Mouse (Mus musculus) stomach, embryonic 16.5 days (tissue): ENCODE measurements around the gene Myo1h. TPM values are rescaled to one million over a fixed set of nuclear protein-coding genes. Genes with fewer than 3 reads are reported as not detected.

Experiments
- ATAC-seq: fragments of 200-750 bp; cut with Nextera tagmentation; 2 replicates; pipeline ENCODE4 v1.8.0; 2017; ENCODE audit warnings: moderate number of reproducible peaks, moderate TSS enrichment; ENCODE audit not compliant: insufficient read depth, low FRiP score
- H3K27ac ChIP-seq: fragments of 300-500 bp; sonication (generic); 2 replicates; pipeline ENCODE4 v1.5.1; 2014; ENCODE audit warnings: low read length
- H3K27me3 ChIP-seq: fragments of 300-500 bp; sonication (generic); 2 replicates; pipeline ENCODE4 v1.6.1; 2014; ENCODE audit warnings: low read length, control low read depth, mixed read lengths; ENCODE audit not compliant: control insufficient read depth, insufficient read depth
- H3K36me3 ChIP-seq: fragments of 300-500 bp; sonication (generic); 2 replicates; pipeline ENCODE4 v1.6.1; 2014; ENCODE audit warnings: low read length; ENCODE audit not compliant: control insufficient read depth, insufficient read depth
- H3K4me1 ChIP-seq: fragments of 300-500 bp; sonication (generic); 2 replicates; pipeline ENCODE4 v1.6.1; 2014; ENCODE audit warnings: low read length, control low read depth, mixed read lengths; ENCODE audit not compliant: control insufficient read depth, insufficient read depth
- H3K4me2 ChIP-seq: fragments of 300-500 bp; sonication (generic); 2 replicates; pipeline ENCODE4 v1.6.1; 2014; ENCODE audit warnings: low read depth, low read length, mixed read lengths
- H3K4me3 ChIP-seq: fragments of 300-500 bp; sonication (generic); replicated peaks from 2 replicates; pipeline ENCODE4 v1.5.1; 2014; ENCODE audit warnings: mild to moderate bottlenecking, low read length
- H3K9ac ChIP-seq: fragments of 300-500 bp; sonication (generic); 2 replicates; pipeline ENCODE4 v1.6.1; 2014; ENCODE audit warnings: low read length
- H3K9me3 ChIP-seq: fragments of 300-500 bp; sonication (generic); replicated peaks from 2 replicates; pipeline ENCODE4 v1.6.1; 2016; ENCODE audit warnings: low read length, control low read depth; ENCODE audit not compliant: control insufficient read depth
- WGBS: fragments of 180-500 bp; shearing (Covaris S2); extraction: QIAGEN DNeasy Blood & Tissue Kit; methylation state at CpG from one replicate; pipeline ENCODE4 v1.1.7; 2014; 5-methylcytosine and 5-hydroxymethylcytosine counted together
- polyA plus RNA-seq: library from polyadenylated mRNA; unstranded; fragments of >200 nt; fragmentation: Nextera tagmentation; extraction: Ambion mirVana; gene quantifications from 2 replicates; pipeline ENCODE4 v1.2.1, GENCODE M21; 2015

Gene Myo1h
- polyA plus RNA-seq = 6.0 and 7.5 TPM in 2 replicates

GRCm38 (mm10) chr5:114288874-114289273, at the start of gene Myo1h:
Gene Myo1h (plus strand): TSS chr5:114289166.
- 33% methylated on average over 13 of the region's 13 CpGs for WGBS
- H3K27ac ChIP-seq = no peak within 1 kb of the TSS
- no peak for ATAC-seq

GRCm38 (mm10) chr5:114239737-114240136, 49.2 kb upstream of the Myo1h start:
- Histone ChIP-seq H3K4me3 (no peak overlapping the region), H3K36me3 (no peaks in the 10 kb centered on the region), H3K4me1 (no peaks in the 10 kb centered on the region), H3K27ac (no peak overlapping the region), H3K27me3 (no peaks in the 10 kb centered on the region), H3K4me2 (no peak overlapping the region), H3K9me3 (no peaks in the 10 kb centered on the region), H3K9ac (no peak overlapping the region)
- 49% methylated on average over 14 of the region's 14 CpGs for WGBS
- no peak for ATAC-seq

More at GRCm38 (mm10) chr5:114288874-114289273, at the start of gene Myo1h:
- Histone ChIP-seq H3K4me1 (no peaks in the 10 kb centered on the region), H3K4me2 (no peak within 1 kb of the TSS), H3K9me3 (no peaks in the 10 kb centered on the region), H3K9ac (no peak within 1 kb of the TSS), H3K4me3 (no peak within 1 kb of the TSS), H3K36me3 (no peaks in the 10 kb centered on the region), H3K27me3 (no peaks in the 10 kb centered on the region)

GRCm38 (mm10) chr5:114246465-114246864, 42.5 kb upstream of the Myo1h start:
- WGBS = 72% methylated on average over 7 of the region's 7 CpGs

GRCm38 (mm10) chr5:114248174-114248589, 40.8 kb upstream of the Myo1h start:
- H3K27ac ChIP-seq = no peak overlapping the region
- H3K4me1 ChIP-seq = 0 out of 2 replicates have a peak, but pooled peaks cover 3% of the 10 kb centered on the region
- peak overlapping the region; percentile 45 for H3K4me2 ChIP-seq
- H3K9me3 ChIP-seq = no peaks in the 10 kb centered on the region
- peak; percentile 52; the same call in 1 of the 2 replicates for ATAC-seq
- H3K36me3 ChIP-seq = no peaks in the 10 kb centered on the region
- no peak overlapping the region for H3K4me3 ChIP-seq
- H3K27me3 ChIP-seq = no peaks in the 10 kb centered on the region
- WGBS = 17% methylated on average over 14 of the region's 14 CpGs
- peak overlapping the region; percentile 54 for H3K9ac ChIP-seq

More at GRCm38 (mm10) chr5:114246465-114246864, 42.5 kb upstream of the Myo1h start:
- H3K4me2 ChIP-seq = no peak overlapping the region
- 0 out of 2 replicates have a peak, but pooled peaks cover 3% of the 10 kb centered on the region for H3K4me1 ChIP-seq
- no peaks in the 10 kb centered on the region for H3K9me3 ChIP-seq
- H3K36me3 ChIP-seq = no peaks in the 10 kb centered on the region
- ATAC-seq = no peak
- no peak overlapping the region for H3K4me3 ChIP-seq
- no peak overlapping the region for H3K9ac ChIP-seq
- no peak overlapping the region for H3K27ac ChIP-seq
- H3K27me3 ChIP-seq = no peaks in the 10 kb centered on the region

GRCm38 (mm10) chr5:114259495-114259894, 29.5 kb upstream of the Myo1h start:
- ATAC-seq = no peak
- Histone ChIP-seq H3K4me3 (no peak overlapping the region), H3K9me3 (no peaks in the 10 kb centered on the region), H3K9ac (no peak overlapping the region), H3K4me1 (no peaks in the 10 kb centered on the region), H3K27ac (no peak overlapping the region), H3K36me3 (no peaks in the 10 kb centered on the region), H3K4me2 (no peak overlapping the region), H3K27me3 (no peaks in the 10 kb centered on the region; the same call in 1 of the 2 replicates)
- 61% methylated on average over 10 of the region's 10 CpGs for WGBS

GRCm38 (mm10) chr5:114261494-114261893, 27.5 kb upstream of the Myo1h start:
- Histone ChIP-seq H3K9ac (no peak overlapping the region), H3K9me3 (no peaks in the 10 kb centered on the region), H3K27me3 (no peaks in the 10 kb centered on the region; the same call in 1 of the 2 replicates), H3K4me3 (no peak overlapping the region), H3K4me1 (no peaks in the 10 kb centered on the region), H3K36me3 (no peaks in the 10 kb centered on the region), H3K27ac (no peak overlapping the region), H3K4me2 (no peak overlapping the region)
- ATAC-seq = no peak

- WGBS = 77% methylated on average over 8 of the region's 8 CpGs
- no peaks in the 10 kb centered on the region for H3K36me3 ChIP-seq
- no peaks in the 10 kb centered on the region; the same call in 1 of the 2 replicates for H3K27me3 ChIP-seq
- H3K9me3 ChIP-seq = no peaks in the 10 kb centered on the region
- peaks cover 5% of the 10 kb centered on the region for H3K4me1 ChIP-seq
- no peak overlapping the region for H3K4me2 ChIP-seq
- ATAC-seq = no peak
- no peak overlapping the region for H3K27ac ChIP-seq
- H3K4me3 ChIP-seq = no peak overlapping the region
- no peak overlapping the region for H3K9ac ChIP-seq
Measured at GRCm38 (mm10) chr5:114264030-114264459, 24.9 kb upstream of the Myo1h start.

GRCm38 (mm10) chr5:114264791-114265190, 24.2 kb upstream of the Myo1h start:
- no peak overlapping the region for H3K27ac ChIP-seq
- no peak overlapping the region for H3K4me2 ChIP-seq
- peaks cover 5% of the 10 kb centered on the region for H3K4me1 ChIP-seq
- no peaks in the 10 kb centered on the region for H3K36me3 ChIP-seq
- H3K4me3 ChIP-seq = no peak overlapping the region
- no peak overlapping the region for H3K9ac ChIP-seq
- WGBS = 84% methylated on average over 8 of the region's 8 CpGs
- no peaks in the 10 kb centered on the region for H3K9me3 ChIP-seq
- ATAC-seq = no peak
- H3K27me3 ChIP-seq = no peaks in the 10 kb centered on the region; the same call in 1 of the 2 replicates

GRCm38 (mm10) chr5:114268646-114269045, 20.3 kb upstream of the Myo1h start:
- peak; percentile 71; the same call in 1 of the 2 replicates for ATAC-seq
- H3K4me2 ChIP-seq = 0 out of 2 replicates have a peak overlapping the region, but pooled peaks have one; percentile 7
- 24% methylated on average over 7 of the region's 7 CpGs for WGBS

More at GRCm38 (mm10) chr5:114268646-114269045, 20.3 kb upstream of the Myo1h start:
- Histone ChIP-seq H3K27me3 (peaks cover 15% of the 10 kb centered on the region), H3K36me3 (no peaks in the 10 kb centered on the region), H3K4me3 (no peak overlapping the region), H3K9me3 (no peaks in the 10 kb centered on the region), H3K27ac (no peak overlapping the region), H3K4me1 (peaks cover 16% of the 10 kb centered on the region), H3K9ac (no peak overlapping the region)
